11 mouse cellular contexts compared by ENCODE assay signal in genomic region chr3:147197215-147197614, GRCm38 (mm10).
DNase-seq lines count a peak whose midpoint lies in the region; ATAC-seq and TF ChIP-seq lines count a peak whose summit lies in the region.
"Had no signal": no experiment of that assay in that cellular context is flagged by ENCODE, and none has a peak within 500 bp of the region (broad histone marks: within the 10 kb centered on the region; RNA-seq: fewer than 3 reads in every experiment).

No protein-coding gene starts in this region.

- H3K27ac ChIP-seq in heart, adult 2 months = no peak overlapping the region
- H3K27ac ChIP-seq in midbrain, embryonic 11.5 days (ENCODE audit: low read depth, low read length) = no peak overlapping the region
- no peak overlapping the region for H3K27ac ChIP-seq in midbrain, embryonic 13.5 days
- H3K27ac ChIP-seq: limb, embryonic 12.5 days had no signal

- H3K36me3 ChIP-seq in heart, adult 2 months (ENCODE audit: control insufficient read depth, insufficient read depth, low read length) = no peaks in the 10 kb centered on the region
- no peaks in the 10 kb centered on the region for H3K36me3 ChIP-seq in midbrain, embryonic 11.5 days (ENCODE audit: control insufficient read depth, insufficient read depth, low read length)
- H3K36me3 ChIP-seq in midbrain, embryonic 13.5 days = no peaks in the 10 kb centered on the region
- H3K36me3 ChIP-seq: limb, embryonic 12.5 days had no signal

- H3K27me3 ChIP-seq in heart, adult 2 months (ENCODE audit: control insufficient read depth, insufficient read depth, low read length) = no peaks in the 10 kb centered on the region
- no peaks in the 10 kb centered on the region for H3K27me3 ChIP-seq in midbrain, embryonic 11.5 days (ENCODE audit: control insufficient read depth, insufficient read depth, low read length)
- H3K27me3 ChIP-seq in midbrain, embryonic 13.5 days = no peaks in the 10 kb centered on the region
- H3K27me3 ChIP-seq: limb, embryonic 12.5 days had no signal

- TF ChIP-seq POLR2A in heart, adult 2 months (IDR thresholded peaks at IDR 0.05; ENCODE audit: insufficient read depth, low read depth, low read length) = no peak

- ATAC-seq in midbrain, embryonic 11.5 days (ENCODE audit: low FRiP score) = no peak
- ATAC-seq in midbrain, embryonic 13.5 days = no peak

- no peaks in the 10 kb centered on the region for H3K79me2 ChIP-seq in heart, adult 2 months (replicated peaks; ENCODE audit: control insufficient read depth, insufficient read depth, low read length)

- no peaks in the 10 kb centered on the region for H3K4me1 ChIP-seq in heart, adult 2 months (ENCODE audit: control insufficient read depth, insufficient read depth, low read length)
- no peaks in the 10 kb centered on the region for H3K4me1 ChIP-seq in midbrain, embryonic 11.5 days (ENCODE audit: control insufficient read depth, insufficient read depth, low read length)
- H3K4me1 ChIP-seq in midbrain, embryonic 13.5 days (replicated peaks) = no peaks in the 10 kb centered on the region; the same call in 1 of the 2 replicates

- TF ChIP-seq EP300 in heart, adult 2 months (IDR thresholded peaks at IDR 0.05; ENCODE audit: insufficient read depth, low read depth, low read length) = no peak

- DNase-seq in heart, adult 2 months = no peak
- no peak for DNase-seq in heart, adult 8-10 months (ENCODE audit: low spot score)
- DNase-seq in midbrain, embryonic 11.5 days (ENCODE audit: low spot score, missing footprints) = peak; percentile 85
- peak; percentile 17 for DNase-seq in adrenal gland, postnatal 25 days
- DNase-seq in retina, postnatal 1 day = peak; percentile 37
- DNase-seq in frontal cortex, adult 2 months (ENCODE audit: extremely low spot score in 1 of 2, low spot score in 1 of 2) = no peak
- no peak for DNase-seq in left cerebral cortex, adult 11 months (ENCODE audit: low spot score)
- DNase-seq: right cerebral cortex, adult 18-20 months had no signal

- no peaks in the 10 kb centered on the region for H3K9me3 ChIP-seq in midbrain, embryonic 11.5 days (ENCODE audit: control insufficient read depth, low read length)
- no peaks in the 10 kb centered on the region for H3K9me3 ChIP-seq in midbrain, embryonic 13.5 days
- H3K9me3 ChIP-seq: limb, embryonic 12.5 days had no signal

- no peak overlapping the region for H3K9ac ChIP-seq in heart, adult 2 months (ENCODE audit: low read depth, low read length)
- H3K9ac ChIP-seq in midbrain, embryonic 11.5 days (ENCODE audit: low read length) = no peak overlapping the region
- no peak overlapping the region for H3K9ac ChIP-seq in midbrain, embryonic 13.5 days (replicated peaks)
- H3K9ac ChIP-seq: limb, embryonic 12.5 days had no signal

- peak; percentile 71 for TF ChIP-seq CTCF in heart, adult 2 months (IDR thresholded peaks at IDR 0.05)

- intact Hi-C loops in heart, adult 2 months (cut with DNase I) = no loop called here

- H3K4me3 ChIP-seq in heart, adult 2 months = no peak overlapping the region
- no peak overlapping the region for H3K4me3 ChIP-seq in midbrain, embryonic 11.5 days (ENCODE audit: low read depth, low read length)
- no peak overlapping the region for H3K4me3 ChIP-seq in midbrain, embryonic 13.5 days (replicated peaks)
- H3K4me3 ChIP-seq: limb, embryonic 12.5 days had no signal

- WGBS in heart, adult 2 months = 58% methylated on average over 2 of the region's 2 CpGs
- 59% methylated on average over 2 of the region's 2 CpGs for WGBS in midbrain, embryonic 11.5 days
- 58% methylated on average over 2 of the region's 2 CpGs for WGBS in midbrain, embryonic 13.5 days

- no peak overlapping the region for H3K4me2 ChIP-seq in midbrain, embryonic 11.5 days
- no peak overlapping the region for H3K4me2 ChIP-seq in midbrain, embryonic 13.5 days (replicated peaks)
- H3K4me2 ChIP-seq: heart, embryonic 11.5 days; limb, embryonic 12.5 days had no signal

Comparison
In these comparisons a context has a peak if more than half of its experiments do, and no peak if none do; other contexts are left out.
1. DNase-seq: peak in midbrain, embryonic 11.5 days (single experiment), adrenal gland, postnatal 25 days (single experiment) and retina, postnatal 1 day (single experiment); none in heart, adult 2 months (0 of 2), heart, adult 8-10 months (single experiment), frontal cortex, adult 2 months (0 of 2) and left cerebral cortex, adult 11 months (single experiment).